Mouse (Mus musculus): Measurements from ENCODE around the gene Tango6.

DNA sequence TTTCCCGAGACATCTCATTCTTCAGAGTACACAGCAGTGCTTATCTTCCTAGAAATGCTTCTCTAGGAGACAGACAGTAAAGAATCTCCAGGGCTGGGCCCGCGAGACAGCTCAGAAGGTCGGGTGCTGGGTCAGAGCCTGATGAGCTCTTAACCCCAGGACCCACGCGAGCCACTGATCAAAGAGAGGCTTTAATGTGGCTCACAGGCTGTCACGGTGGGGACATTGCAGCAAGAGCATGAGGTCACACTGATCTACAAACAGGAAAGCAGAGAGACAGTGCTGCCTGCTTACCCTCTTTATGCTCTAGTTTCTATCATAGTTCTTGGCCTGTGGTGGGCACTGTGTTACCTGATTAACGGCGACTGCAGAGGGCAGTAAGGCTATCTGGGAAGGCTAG, 126.9 kb downstream of the Tango6 start:
- no peak for TF ChIP-seq FLI1 (IDR thresholded peaks at IDR 0.05; ENCODE audit: low read length)
- no peak for TF ChIP-seq GATA1 (IDR thresholded peaks at IDR 0.05; ENCODE audit: borderline replicate concordance, low read length)
